Mouse (Mus musculus) cerebral cortex, adult 2 months (tissue): Measurements from ENCODE around the gene Dync1li2.

Experiments
- WGBS: fragments of 180-500 bp; shearing (Covaris S2); methylation state at CpG from one replicate; pipeline ENCODE4 v1.1.7; 2018; 5-methylcytosine and 5-hydroxymethylcytosine counted together

The Dync1li2 gene

DNA sequence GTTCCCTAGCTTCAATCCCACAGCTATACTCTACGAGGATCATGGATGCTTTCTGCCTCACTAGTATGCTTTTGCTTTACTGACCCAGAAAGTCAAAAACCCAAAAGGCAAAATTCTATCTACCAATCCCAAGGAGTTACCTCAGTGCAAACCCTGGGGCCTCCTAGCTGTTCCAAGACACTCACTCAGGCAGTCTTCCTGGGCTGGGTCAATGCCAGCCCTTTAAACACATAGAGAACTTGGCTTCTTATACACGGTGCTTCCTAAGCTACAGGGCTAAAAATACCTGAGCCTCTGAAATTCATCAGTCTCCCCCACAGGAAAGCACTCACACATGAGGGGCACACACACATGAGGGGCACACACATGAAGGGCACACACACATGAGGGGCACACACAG is 59.6 kb downstream of the Dync1li2 start:
- 38% methylated on average over 2 of the region's 2 CpGs for WGBS

- 69% methylated on average over 5 of the region's 5 CpGs for WGBS
These were observed 61.9 kb downstream of the Dync1li2 start for GRCm38 (mm10) chr8:104380961-104381411.

DNA sequence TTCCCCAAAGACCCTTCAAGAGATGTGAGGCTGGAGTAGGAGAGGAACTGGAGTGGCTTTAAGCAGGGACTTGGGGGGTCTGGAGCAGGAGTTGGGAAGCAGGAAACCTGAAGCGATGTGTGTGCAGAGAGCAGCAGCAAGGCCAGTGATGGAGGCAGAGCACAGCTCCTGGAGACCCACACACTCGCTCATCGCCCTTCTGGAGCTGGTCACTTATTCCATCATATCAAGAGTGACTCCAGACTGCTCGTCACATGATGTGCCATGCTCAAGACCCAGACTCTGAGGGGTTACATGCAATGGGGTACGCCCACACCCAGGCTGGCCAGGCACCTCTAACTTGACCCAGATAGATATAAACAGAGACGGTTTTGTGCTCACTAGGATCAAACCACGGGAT is 62.6 kb downstream of the Dync1li2 start:
- 75% methylated on average over 7 of the region's 7 CpGs for WGBS

DNA sequence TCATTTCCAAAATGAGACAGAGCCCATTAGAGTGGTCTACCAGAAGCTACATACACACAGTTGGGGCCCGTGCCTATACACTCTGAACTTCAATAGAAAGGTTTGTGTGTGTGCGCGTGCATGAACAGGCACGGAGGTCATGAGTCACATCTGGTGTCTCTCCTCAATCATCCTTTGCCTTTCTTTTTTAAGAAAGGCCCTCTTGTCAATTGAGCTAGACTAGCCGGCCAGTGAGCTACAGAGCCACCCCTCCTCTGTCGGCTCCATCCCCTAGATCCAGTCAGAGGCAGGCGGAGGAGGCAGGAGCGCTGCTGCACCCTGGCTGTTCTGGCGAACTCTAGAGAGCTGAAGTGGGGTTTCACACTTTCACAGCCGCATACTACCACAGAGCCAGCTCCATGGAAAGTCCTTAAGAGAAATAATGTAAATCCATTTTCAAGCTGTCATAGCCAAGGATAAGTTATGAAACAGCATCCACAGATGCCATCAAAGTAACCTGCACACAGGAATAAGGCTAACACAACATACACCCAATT is 63.5 kb downstream of the Dync1li2 start:
- 59% methylated on average over 10 of the region's 10 CpGs for WGBS

DNA sequence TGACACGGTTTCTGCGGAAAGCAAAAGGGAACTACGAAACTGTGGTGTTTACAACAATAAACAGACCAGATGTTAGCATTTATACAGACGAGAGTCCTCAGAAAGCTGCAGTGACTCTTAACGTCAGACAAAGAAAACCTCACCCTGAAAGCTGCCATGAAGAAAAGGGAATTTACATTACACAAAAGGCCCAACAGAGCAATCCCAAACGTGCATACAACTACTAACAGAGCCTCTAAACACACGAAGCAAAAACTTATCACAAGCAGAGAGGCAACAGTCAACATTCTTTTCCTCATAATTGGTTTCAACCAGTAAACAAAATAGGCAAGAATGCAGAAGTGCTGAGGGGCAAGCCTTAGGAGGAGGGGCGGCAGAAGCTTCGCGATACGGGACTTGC is 66.2 kb downstream of the Dync1li2 start:
- WGBS: 71% methylated on average over 11 of the region's 11 CpGs

DNA sequence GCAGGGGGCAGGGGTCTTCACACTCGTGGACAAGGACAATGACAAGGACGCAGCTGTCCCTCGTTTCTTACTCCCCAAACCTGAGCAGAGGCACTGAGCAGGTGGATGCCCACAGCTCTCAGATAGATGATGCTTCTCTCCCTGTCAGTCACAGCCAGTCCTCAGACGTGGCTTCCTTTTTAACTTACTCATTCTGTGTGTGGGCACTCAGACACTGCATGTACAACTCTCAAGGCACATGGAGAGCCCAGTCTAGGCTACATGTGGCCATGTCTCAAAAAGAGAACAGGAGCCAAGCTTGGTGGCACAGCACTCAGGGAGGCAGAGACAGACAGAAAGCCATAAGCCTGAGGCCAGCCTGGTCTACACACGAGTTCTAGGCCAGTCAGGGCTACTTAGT is 66.9 kb downstream of the Dync1li2 start:
- WGBS: 60% methylated on average over 5 of the region's 5 CpGs

DNA sequence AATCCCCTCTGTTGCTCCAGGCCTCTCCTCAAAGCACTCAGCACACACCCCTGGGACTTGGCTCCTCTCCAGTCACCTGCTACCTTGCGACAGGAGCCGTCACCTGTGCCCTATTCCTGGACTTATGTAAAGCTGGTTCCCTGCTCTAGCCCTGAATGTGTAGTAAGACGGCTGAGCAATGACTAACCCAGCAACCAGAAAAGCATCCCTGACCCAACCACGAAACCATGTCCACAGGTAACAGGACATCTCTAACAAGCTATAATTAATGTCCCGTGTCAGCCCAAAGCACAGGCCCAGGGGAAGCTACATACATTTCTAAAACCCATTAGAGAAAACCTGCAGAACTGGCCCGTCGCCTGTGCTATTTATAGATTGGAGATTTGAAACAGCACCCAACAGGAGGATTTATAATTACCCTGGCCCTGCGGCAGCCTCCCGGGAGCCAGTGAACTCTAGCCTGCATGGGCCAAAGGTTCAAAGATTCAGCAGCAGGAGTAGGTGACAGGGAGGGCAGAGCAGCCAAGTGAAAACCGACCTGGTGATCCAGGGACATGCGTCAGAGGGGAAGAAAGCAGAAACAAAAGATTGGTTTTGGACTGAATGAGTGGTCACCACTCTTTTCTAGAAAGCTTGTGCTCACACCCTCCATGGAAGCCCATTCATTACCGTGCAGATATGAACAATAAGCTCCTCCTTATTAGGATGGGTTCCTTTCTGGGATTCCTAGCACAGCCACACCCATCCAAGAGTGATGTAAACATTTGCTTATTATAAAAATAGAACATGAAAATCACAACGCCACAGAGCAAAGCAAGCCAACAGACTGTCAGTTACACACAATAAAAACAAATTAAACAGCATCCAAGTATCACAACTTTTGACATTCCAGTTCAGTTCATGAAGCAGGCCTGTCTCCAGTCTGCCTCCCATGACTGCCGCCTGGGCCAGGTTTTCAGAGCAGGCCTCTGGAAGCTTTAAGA is 67.7 kb downstream of the Dync1li2 start:
- WGBS: 47% methylated on average over 14 of the region's 14 CpGs

- WGBS: 73% methylated on average over 11 of the region's 11 CpGs
These were observed 68.6 kb downstream of the Dync1li2 start for GRCm38 (mm10) chr8:104374269-104374668.

DNA sequence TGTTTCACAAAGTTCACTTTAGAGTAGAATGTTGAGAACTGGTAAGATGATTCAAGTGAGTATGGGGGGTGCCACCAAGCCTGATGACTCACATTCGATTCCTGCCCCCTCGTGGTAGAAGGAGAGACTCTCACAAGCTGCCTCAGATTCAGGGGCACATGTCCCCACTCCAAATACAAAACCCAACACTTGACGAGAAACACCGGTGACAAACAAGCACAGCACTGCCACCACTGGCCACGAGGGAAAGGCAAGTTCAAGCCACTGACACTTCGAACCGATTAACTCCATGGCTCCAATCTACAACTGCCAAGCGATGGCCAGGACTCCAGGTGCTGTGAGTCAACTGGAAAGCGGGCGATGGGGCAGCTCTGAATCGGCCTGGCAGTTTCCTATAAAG is 69.1 kb downstream of the Dync1li2 start:
- WGBS: 69% methylated on average over 11 of the region's 11 CpGs

GRCm38 (mm10) chr8:104371121-104371520 is 71.7 kb downstream of the Dync1li2 start:
- 89% methylated on average over 6 of the region's 6 CpGs for WGBS

- 18% methylated on average over 6 of the region's 6 CpGs for WGBS
These were observed 72.8 kb downstream of the Dync1li2 start for GRCm38 (mm10) chr8:104370071-104370470.

- 45% methylated on average over 12 of the region's 12 CpGs for WGBS
These were observed 73.3 kb downstream of the Dync1li2 start for GRCm38 (mm10) chr8:104369591-104369990.
